Comparison of ENCODE assay signal across 33 mouse cellular contexts in genomic region chr9:15844936-15845335, GRCm38 (mm10). TPM values are rescaled to one million over a fixed set of nuclear protein-coding genes. Genes with fewer than 3 reads are reported as not detected.
"Had no signal": no experiment of that assay in that cellular context is flagged by ENCODE, and none has a peak within 500 bp of the region (broad histone marks: within the 10 kb centered on the region; RNA-seq: fewer than 3 reads in every experiment).

No protein-coding gene starts in this region.

RNA-seq across cellular contexts. Expression of gene Mtnr1b, which starts 29.4 kb away (rescaled TPM):
- total RNA-seq: gastrocnemius, adult 2 months; gastrocnemius, postnatal 10 days; gastrocnemius, postnatal 25 days; gastrocnemius, postnatal 4 days; granulocyte monocyte progenitor cell, adult 5-6 weeks; heart, adult 2 months; heart, postnatal 14 days; heart, postnatal 36 days; layer of hippocampus, adult 2 months; layer of hippocampus, postnatal 10 days; layer of hippocampus, postnatal 25 days; left cerebral cortex, adult 2 months; left cerebral cortex, postnatal 14 days; left cerebral cortex, postnatal 36 days; liver, adult 2 months had no signal
- polyA plus RNA-seq: heart, adult 2 months; heart, embryonic 11.5 days; heart, embryonic 13.5 days; heart, embryonic 15.5 days; heart, postnatal 0 days; hindbrain, embryonic 10.5 days; hindbrain, embryonic 12.5 days; hindbrain, embryonic 14.5 days; hindbrain, embryonic 16.5 days; inflammation-experienced regulatory T-cells, adult 6 months; intestine, embryonic 15.5 days; intestine, postnatal 0 days; kidney, embryonic 14.5 days; kidney, embryonic 16.5 days; limb, embryonic 10.5 days; limb, embryonic 12.5 days; limb, embryonic 15.5 days; liver, adult 2 months; liver, embryonic 12.5 days; liver, embryonic 14.5 days had no signal
